Mouse (Mus musculus) midbrain, embryonic 13.5 days (tissue): ENCODE results near the gene Dnhd1. TPM values are rescaled to one million over a fixed set of nuclear protein-coding genes. Genes with fewer than 3 reads are reported as not detected.
A peak's percentile ranks its signal among the peaks of the same experiment; 100 is the strongest.

Source experiments
- ATAC-seq: fragments of 200-750 bp; cut with Nextera tagmentation; 2 replicates; pipeline ENCODE4 v1.8.0; 2017; ENCODE audit warnings: mild to moderate bottlenecking, moderate TSS enrichment, moderate library complexity
- H3K27ac ChIP-seq: fragments of 300-500 bp; sonication (generic); 2 replicates; pipeline ENCODE4 v1.5.1; 2015; ENCODE audit warnings: inconsistent platforms, mild to moderate bottlenecking, moderate library complexity
- H3K27me3 ChIP-seq: fragments of 300-500 bp; sonication (generic); 2 replicates; pipeline ENCODE4 v1.6.1; 2015; ENCODE audit warnings: mild to moderate bottlenecking, inconsistent platforms
- H3K36me3 ChIP-seq: fragments of 300-500 bp; sonication (generic); 2 replicates; pipeline ENCODE4 v1.6.1; 2015; ENCODE audit warnings: mild to moderate bottlenecking, inconsistent platforms
- H3K4me1 ChIP-seq: fragments of 300-500 bp; sonication (generic); replicated peaks from 2 replicates; pipeline ENCODE4 v1.6.1; 2015; ENCODE audit warnings: inconsistent platforms
- H3K4me2 ChIP-seq: fragments of 300-500 bp; sonication (generic); replicated peaks from 2 replicates; pipeline ENCODE4 v1.6.1; 2015; ENCODE audit warnings: moderate library complexity, mild to moderate bottlenecking, inconsistent platforms
- H3K4me3 ChIP-seq: fragments of 300-500 bp; sonication (generic); replicated peaks from 2 replicates; pipeline ENCODE4 v1.5.1; 2015; ENCODE audit warnings: mild to moderate bottlenecking, inconsistent platforms
- H3K9ac ChIP-seq: fragments of 300-500 bp; sonication (generic); replicated peaks from 2 replicates; pipeline ENCODE4 v1.6.1; 2015; ENCODE audit warnings: mild to moderate bottlenecking, inconsistent platforms
- H3K9me3 ChIP-seq: fragments of 300-500 bp; sonication (generic); 2 replicates; pipeline ENCODE4 v1.6.1; 2016; ENCODE audit warnings: mild to moderate bottlenecking, inconsistent platforms
- WGBS: fragments of 180-500 bp; shearing (Covaris S2); methylation state at CpG from one replicate; pipeline ENCODE4 v1.1.7; 2015; 5-methylcytosine and 5-hydroxymethylcytosine counted together
- polyA plus RNA-seq: library from polyadenylated mRNA; unstranded; fragments of >200 nt; fragmentation: Nextera tagmentation; extraction: Ambion mirVana; gene quantifications from 2 replicates; pipeline ENCODE4 v1.2.1, GENCODE M21; 2015

Gene Dnhd1
- polyA plus RNA-seq, 1 experiment from 2014 or later = 1.7 TPM

DNA sequence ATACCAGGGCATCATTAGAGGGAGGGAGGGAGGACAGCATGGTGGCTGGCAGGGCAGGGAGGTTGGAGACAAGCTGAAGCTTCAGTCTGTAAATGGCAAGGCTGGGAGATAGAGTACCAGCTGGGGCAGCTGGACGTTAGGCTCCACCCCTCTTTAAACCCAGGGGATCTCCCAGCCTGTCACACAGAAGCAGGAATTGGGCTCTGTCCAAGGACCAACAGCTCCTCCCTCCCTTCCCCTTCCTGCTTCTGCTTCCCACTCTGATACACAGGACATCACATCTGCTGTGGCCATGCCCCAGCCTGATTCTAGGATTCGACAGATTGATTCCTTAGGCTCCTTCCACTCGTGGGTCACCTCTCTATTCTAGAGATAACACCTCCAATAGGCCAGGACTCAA is 22.0 kb upstream of the Dnhd1 start:
- Histone ChIP-seq H3K4me2 (no peak overlapping the region; the same call in 1 of the 2 replicates), H3K9ac (0 out of 2 replicates have a peak overlapping the region, but pooled peaks have one; percentile 30), H3K4me1 (peaks cover 46% of the 10 kb centered on the region), H3K4me3 (no peak overlapping the region), H3K27me3 (no peaks in the 10 kb centered on the region), H3K9me3 (no peaks in the 10 kb centered on the region), H3K36me3 (peaks cover 21% of the 10 kb centered on the region), H3K27ac (peak overlapping the region; percentile 35)
- ATAC-seq = peak; percentile 38; the same call in 1 of the 2 replicates
- 16% methylated on average over 3 of the region's 3 CpGs for WGBS

DNA sequence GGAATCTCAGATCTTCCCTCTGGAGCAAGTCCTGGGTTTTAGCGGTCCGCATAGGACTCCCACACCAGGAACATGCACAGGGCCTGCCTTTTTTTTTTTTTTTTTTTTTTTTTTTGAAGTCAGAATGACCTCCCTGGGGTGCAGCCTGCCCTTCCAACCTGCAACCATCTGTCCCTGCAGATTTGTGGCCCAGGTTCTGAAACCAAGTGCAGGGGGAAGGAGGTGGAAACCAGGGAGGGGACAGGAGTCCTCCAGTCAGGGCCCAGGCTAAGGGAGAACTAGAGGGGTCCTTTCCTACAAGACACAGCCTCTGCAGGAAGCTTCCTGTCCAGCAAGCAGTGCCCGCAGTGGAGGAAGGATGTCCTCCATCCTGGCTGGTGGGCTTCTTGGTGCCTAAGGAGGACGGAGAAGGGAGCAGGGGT is 18.1 kb upstream of the Dnhd1 start:
- Histone ChIP-seq H3K9ac (peak overlapping the region; percentile 90), H3K27me3 (no peaks in the 10 kb centered on the region), H3K4me2 (peak overlapping the region; percentile 80), H3K4me3 (peak overlapping the region; percentile 83), H3K36me3 (peaks cover 21% of the 10 kb centered on the region), H3K27ac (peak overlapping the region; percentile 89), H3K4me1 (peaks cover 58% of the 10 kb centered on the region), H3K9me3 (no peaks in the 10 kb centered on the region)
- 22% methylated on average over 4 of the region's 4 CpGs for WGBS
- peak; percentile 31; the same call in 1 of the 2 replicates for ATAC-seq

DNA sequence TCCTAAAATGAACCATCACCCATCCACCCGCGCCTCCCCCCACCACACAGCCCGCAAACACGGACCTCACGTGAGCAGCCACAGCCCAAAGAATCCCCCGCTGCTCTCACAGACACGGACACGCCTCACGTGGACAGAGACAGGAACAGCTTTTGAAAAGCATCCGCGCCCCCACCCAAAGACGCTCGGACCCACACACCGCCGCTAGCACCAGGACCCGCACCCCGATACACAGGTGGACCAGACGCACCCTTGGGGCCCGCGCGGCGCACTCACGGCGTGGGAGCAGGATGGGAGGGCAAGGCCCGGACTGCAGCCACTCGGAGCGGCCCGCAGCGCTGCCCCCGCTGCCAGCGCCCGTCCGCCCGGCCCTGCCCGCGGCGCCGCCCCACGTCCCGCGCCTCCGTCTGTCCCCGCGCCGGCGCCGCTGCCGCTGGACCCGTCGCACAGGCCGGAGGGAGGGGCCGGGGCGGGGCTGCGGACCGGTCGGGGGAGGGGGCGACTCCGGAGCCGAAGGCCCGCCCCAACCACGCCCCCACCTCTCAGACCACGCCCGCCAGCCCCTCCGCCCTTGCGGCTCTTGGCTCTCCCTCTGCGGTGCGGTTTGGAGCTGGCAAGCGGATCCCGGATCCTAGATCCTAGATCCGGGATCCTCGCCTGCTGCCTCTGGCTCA is 17.4 kb upstream of the Dnhd1 start, which contains the start of gene Trim3:
TSS of gene Trim3 (minus strand) at position 445 of the 674 bp plus-strand sequence.
- peak; percentile 88 for ATAC-seq
- Histone ChIP-seq H3K9ac (peak within 1 kb of the TSS; percentile 90), H3K27ac (peak within 1 kb of the TSS; percentile 89), H3K4me2 (peak within 1 kb of the TSS; percentile 80), H3K4me3 (peak within 1 kb of the TSS; percentile 83), H3K36me3 (peaks cover 27% of the 10 kb centered on the region), H3K4me1 (peaks cover 56% of the 10 kb centered on the region), H3K9me3 (no peaks in the 10 kb centered on the region), H3K27me3 (no peaks in the 10 kb centered on the region)
- WGBS = 1% methylated on average over 49 of the region's 71 CpGs

DNA sequence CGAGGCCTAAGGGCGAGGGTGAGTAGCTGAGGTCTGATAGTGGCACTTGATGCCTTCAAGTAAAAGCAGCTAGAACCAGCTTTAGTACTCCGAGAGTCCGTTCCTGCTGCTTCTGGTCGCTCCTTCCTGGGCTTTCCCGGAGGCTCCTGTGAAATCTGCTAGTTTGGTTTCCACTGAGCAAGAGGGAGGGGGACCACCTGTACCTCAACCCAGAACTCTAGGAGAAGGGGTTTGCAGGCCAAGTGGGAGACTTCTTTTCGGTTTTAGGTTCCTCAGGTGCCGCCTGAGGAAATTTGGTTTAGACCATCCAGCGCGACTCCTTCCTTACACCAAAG is 16.9 kb upstream of the Dnhd1 start:
- Histone ChIP-seq H3K27me3 (no peaks in the 10 kb centered on the region), H3K36me3 (peaks cover 27% of the 10 kb centered on the region), H3K4me3 (peak overlapping the region; percentile 83), H3K4me1 (peaks cover 56% of the 10 kb centered on the region), H3K9me3 (no peaks in the 10 kb centered on the region), H3K4me2 (peak overlapping the region; percentile 80), H3K9ac (peak overlapping the region; percentile 90), H3K27ac (peak overlapping the region; percentile 89)
- no peak for ATAC-seq
- WGBS = 4% methylated on average over 10 of the region's 10 CpGs

DNA sequence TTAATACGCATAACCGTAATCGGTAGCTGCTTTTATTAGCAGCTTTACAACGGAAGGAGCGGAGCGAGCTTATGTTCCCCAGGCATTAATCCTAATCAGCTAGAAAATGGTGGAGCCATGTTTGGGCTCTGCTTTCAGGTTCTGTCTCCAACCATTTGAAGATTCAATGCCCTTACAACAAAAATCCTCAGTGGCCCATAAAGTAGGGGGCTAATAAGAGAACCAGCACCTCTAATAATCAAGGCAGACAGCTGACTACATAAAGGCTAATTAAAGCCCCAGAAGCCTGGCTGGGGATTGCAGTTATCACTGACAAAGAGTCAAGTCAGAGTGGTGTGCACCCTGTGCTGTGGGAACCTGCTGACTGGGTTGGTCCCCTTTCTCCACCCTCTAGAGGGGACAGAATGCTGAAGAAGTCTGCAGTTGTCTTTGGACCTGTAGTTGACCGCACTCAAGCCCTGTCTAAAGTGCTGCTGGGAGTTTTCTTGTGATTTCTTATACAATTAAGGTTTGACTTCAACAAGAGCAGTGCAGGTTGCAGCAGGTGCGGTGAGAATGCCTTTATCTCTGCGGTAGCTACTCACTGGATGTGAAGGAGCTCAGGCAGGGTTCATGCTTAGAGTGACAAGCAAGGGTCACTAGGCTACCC is 16.2 kb upstream of the Dnhd1 start:
- WGBS = 43% methylated on average over 9 of the region's 9 CpGs
- 0 out of 2 replicates have a peak overlapping the region, but pooled peaks have one; percentile 89 for H3K27ac ChIP-seq
- no peak overlapping the region; the same call in 1 of the 2 replicates for H3K9ac ChIP-seq
- H3K4me3 ChIP-seq = peak overlapping the region; percentile 83
- peaks cover 56% of the 10 kb centered on the region for H3K4me1 ChIP-seq
- H3K9me3 ChIP-seq = no peaks in the 10 kb centered on the region
- no peaks in the 10 kb centered on the region for H3K27me3 ChIP-seq
- peak overlapping the region; percentile 80 for H3K4me2 ChIP-seq
- H3K36me3 ChIP-seq = peaks cover 27% of the 10 kb centered on the region
- ATAC-seq = no peak

DNA sequence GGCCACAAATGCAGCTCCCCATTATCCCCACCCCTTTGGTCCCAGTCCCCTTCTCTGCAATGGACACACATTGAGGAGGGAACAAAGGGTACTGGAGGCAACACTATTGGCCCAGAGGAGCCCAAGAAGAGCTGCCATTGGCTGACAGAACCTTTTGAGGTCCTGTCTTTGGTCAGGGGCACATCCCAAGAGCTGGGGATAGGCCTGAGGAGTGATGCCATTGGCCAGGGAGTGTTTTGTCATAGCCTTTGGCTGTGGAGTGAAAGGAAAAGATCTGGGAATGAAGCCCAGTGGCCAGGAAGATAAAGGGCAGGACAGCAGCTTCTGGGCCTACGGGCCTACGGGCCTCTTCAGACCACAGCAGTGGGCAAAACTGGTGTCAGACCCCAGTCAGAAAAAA is 14.9 kb upstream of the Dnhd1 start:
- 97% methylated on average over 2 of the region's 2 CpGs for whole genome bisulfite sequencing
- Histone ChIP-seq H3K9ac (no peak overlapping the region), H3K27ac (0 out of 2 replicates have a peak overlapping the region, but pooled peaks have one; percentile 3), H3K4me3 (no peak overlapping the region), H3K36me3 (peaks cover 27% of the 10 kb centered on the region), H3K4me2 (no peak overlapping the region), H3K27me3 (no peaks in the 10 kb centered on the region), H3K4me1 (peaks cover 51% of the 10 kb centered on the region), H3K9me3 (no peaks in the 10 kb centered on the region)
- no peak for ATAC-seq

DNA sequence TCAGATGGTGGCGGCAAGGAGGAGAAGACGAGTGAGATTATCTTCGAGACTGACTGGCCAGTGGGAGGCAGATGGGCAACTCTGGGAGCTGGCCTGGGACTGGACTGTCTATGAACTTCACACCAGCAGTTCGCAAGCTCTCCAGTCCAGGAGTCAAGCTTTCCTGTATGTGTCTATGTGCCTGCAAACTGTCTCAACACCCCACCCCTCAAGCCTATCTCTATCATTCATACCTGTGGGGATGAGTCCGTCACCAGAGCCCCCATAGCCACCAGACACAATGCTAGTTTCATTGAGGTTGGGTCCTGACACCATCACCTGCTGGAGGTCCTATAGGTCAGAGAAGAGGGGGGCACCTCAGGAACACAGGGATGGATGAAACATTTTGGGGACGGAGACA is 11.9 kb upstream of the Dnhd1 start:
- Histone ChIP-seq H3K9me3 (no peaks in the 10 kb centered on the region), H3K27ac (no peak overlapping the region), H3K36me3 (peaks cover 34% of the 10 kb centered on the region), H3K4me3 (no peak overlapping the region), H3K4me1 (peaks cover 40% of the 10 kb centered on the region), H3K4me2 (no peak overlapping the region), H3K27me3 (no peaks in the 10 kb centered on the region), H3K9ac (no peak overlapping the region)
- ATAC-seq = no peak
- WGBS = 94% methylated on average over 6 of the region's 6 CpGs

DNA sequence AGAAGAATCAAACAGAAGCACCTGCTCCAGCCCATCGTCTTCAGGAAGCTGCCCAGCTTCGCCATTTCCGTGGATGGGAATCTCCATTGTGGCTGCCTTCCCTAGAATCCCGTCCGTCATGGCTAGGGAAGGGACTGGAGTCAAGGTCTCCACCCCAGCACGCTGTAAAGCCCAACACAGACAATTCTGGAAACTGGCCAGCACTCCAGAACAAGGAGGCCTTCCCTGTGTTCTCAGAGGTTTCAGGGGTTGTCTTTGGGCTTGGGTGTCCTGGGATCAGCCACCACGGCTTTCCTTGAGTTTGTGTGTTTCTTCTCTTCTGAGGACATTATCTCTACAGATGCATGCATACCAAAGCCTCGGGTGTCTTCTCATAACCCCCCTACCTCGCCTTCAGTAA is 11.3 kb upstream of the Dnhd1 start:
- 78% methylated on average over 9 of the region's 9 CpGs for WGBS
- H3K9me3 ChIP-seq = no peaks in the 10 kb centered on the region
- peak overlapping the region; percentile 98 for H3K4me2 ChIP-seq
- ATAC-seq = no peak
- peaks cover 36% of the 10 kb centered on the region for H3K36me3 ChIP-seq
- H3K4me1 ChIP-seq = peaks cover 34% of the 10 kb centered on the region
- peak overlapping the region; percentile 94 for H3K9ac ChIP-seq
- H3K27me3 ChIP-seq = no peaks in the 10 kb centered on the region
- H3K27ac ChIP-seq = no peak overlapping the region
- peak overlapping the region; percentile 79 for H3K4me3 ChIP-seq

DNA sequence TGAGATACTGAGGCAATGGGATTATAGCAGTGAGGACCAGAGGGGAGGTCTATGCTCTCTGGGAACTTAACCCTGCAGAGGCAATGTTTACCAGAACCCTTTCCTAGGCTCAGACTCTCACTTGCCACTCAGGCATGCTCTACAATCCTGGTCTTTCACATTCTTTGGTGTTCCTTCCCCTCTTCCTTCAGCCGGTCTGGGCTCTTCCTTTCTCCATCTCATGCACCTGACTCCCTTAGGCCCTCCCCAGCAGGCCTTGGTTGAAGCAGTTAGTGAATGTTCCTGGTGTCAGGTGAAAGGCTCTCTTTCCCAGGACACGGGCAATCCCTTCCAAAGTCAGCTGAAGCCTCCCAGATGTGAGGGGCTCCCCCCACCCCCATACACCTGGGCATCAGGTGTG is 10.9 kb upstream of the Dnhd1 start, which contains the start of gene Timm10b:
TSS of gene Timm10b (plus strand) at position 301 of the 400 bp plus-strand sequence.
- no peaks in the 10 kb centered on the region for H3K9me3 ChIP-seq
- H3K27ac ChIP-seq = peak within 1 kb of the TSS; percentile 84
- H3K4me2 ChIP-seq = peak within 1 kb of the TSS; percentile 98
- H3K36me3 ChIP-seq = peaks cover 36% of the 10 kb centered on the region
- H3K27me3 ChIP-seq = no peaks in the 10 kb centered on the region
- WGBS = 0% methylated on average over 2 of the region's 2 CpGs
- peak within 1 kb of the TSS; percentile 79 for H3K4me3 ChIP-seq
- H3K9ac ChIP-seq = peak within 1 kb of the TSS; percentile 94
- peaks cover 30% of the 10 kb centered on the region for H3K4me1 ChIP-seq
- peak; percentile 2; the same call in 1 of the 2 replicates for ATAC-seq

DNA sequence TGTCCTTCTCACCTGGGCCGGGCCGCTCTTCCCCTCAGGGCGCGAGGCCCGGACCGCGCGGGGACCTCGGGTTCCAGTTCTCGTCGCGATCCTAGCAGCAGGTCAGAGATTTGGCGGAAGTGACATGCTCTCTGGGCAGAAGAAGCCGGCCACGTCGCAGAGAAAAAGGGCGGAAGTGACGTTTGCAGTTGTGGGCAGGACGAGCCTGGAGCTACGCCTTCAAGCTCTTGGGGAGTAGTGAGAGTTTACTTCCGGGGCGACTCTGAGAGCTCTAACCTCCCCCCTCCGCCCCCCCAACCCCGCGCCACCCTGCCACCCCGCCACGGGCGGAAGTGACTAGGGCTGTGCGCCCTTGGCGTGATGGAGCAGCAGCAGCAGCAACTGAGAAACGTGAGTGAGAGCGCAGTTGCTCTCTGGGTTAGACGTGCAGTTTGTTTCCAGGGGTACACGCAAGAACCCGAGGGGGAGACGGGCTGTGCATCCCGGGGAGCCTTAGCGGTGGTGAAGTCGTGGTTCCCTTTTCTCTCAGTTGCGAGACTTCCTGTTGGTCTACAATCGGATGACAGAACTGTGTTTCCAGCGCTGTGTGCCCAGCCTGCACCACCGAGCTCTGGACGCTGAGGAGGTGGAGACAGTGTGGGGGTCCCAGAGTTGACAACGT is 10.3 kb upstream of the Dnhd1 start, which contains the start of the genes Arfip2 and Gm45799:
TSS of gene Arfip2 (minus strand) at position 184 of the 661 bp plus-strand sequence.
TSS of gene Gm45799 (plus strand) at position 320 of the 661 bp plus-strand sequence.
- peaks cover 36% of the 10 kb centered on the region for H3K36me3 ChIP-seq
- H3K27ac ChIP-seq = peak within 1 kb of the TSS; percentile 84
- peak within 1 kb of the TSS; percentile 98 for H3K4me2 ChIP-seq
- H3K9ac ChIP-seq = peak within 1 kb of the TSS; percentile 94
- peak; percentile 97 for ATAC-seq
- H3K27me3 ChIP-seq = no peaks in the 10 kb centered on the region
- H3K4me1 ChIP-seq = peaks cover 29% of the 10 kb centered on the region
- under 1% methylated on average over 45 of the region's 45 CpGs for WGBS
- H3K4me3 ChIP-seq = peak within 1 kb of the TSS; percentile 79
- no peaks in the 10 kb centered on the region for H3K9me3 ChIP-seq

DNA sequence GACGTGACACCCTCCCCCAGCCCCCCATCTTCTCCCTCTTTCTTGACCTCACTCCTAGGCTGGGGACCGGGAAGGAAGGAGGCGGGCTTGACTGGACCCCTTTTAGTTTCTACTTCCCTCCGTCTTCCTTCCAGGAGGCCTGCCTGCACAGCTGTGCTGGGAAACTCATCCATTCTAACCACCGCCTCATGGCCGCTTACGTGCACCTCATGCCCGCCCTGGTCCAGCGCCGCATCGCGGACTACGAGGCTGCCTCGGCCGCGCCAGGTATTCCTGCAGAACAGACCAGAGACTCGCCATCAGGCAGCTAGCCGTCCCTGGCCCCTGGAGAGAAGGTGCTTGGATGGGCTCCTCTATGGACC is 9.8 kb upstream of the Dnhd1 start:
- ATAC-seq = no peak
- H3K27me3 ChIP-seq = no peaks in the 10 kb centered on the region
- peak overlapping the region; percentile 98 for H3K4me2 ChIP-seq
- H3K9ac ChIP-seq = peak overlapping the region; percentile 87
- H3K36me3 ChIP-seq = peaks cover 32% of the 10 kb centered on the region
- peak overlapping the region; percentile 84 for H3K27ac ChIP-seq
- H3K9me3 ChIP-seq = no peaks in the 10 kb centered on the region
- under 1% methylated on average over 15 of the region's 18 CpGs for WGBS
- peaks cover 29% of the 10 kb centered on the region for H3K4me1 ChIP-seq
- H3K4me3 ChIP-seq = peak overlapping the region; percentile 79
